Mouse (Mus musculus) myocyte (in vitro differentiated cells): ENCODE measurements around the gene Met.

ENCODE experiments used
- CEBPB ChIP-seq: IDR thresholded peaks from 2 replicates; pipeline ENCODE4 v1.6.1; 2011; ENCODE audit warnings: mild to moderate bottlenecking, moderate library complexity; ENCODE audit not compliant: poor library complexity, insufficient read depth, severe bottlenecking
- E2F4 ChIP-seq: IDR thresholded peaks from one replicate; pipeline ENCODE4 v1.6.1; 2011; ENCODE audit warnings: mild to moderate bottlenecking, control low read depth, moderate library complexity; ENCODE audit not compliant: insufficient read depth
- MAX ChIP-seq: IDR thresholded peaks from one replicate; pipeline ENCODE4 v1.6.1; 2011; ENCODE audit warnings: low read depth, mild to moderate bottlenecking, control low read depth
- MYOG ChIP-seq, 3 experiments: IDR thresholded peaks; one replicate each; pipeline ENCODE4 v1.6.1; 2011; ENCODE audit warnings: control low read depth in 2 of 3, low read depth in 2 of 3, mild to moderate bottlenecking in 2 of 3; ENCODE audit not compliant: insufficient read length in 2 of 3, control insufficient read depth in 1 of 3, insufficient read depth in 1 of 3
- POLR2A ChIP-seq: IDR thresholded peaks from one replicate; pipeline ENCODE4 v1.6.1; 2011; ENCODE audit warnings: low read depth, mild to moderate bottlenecking, control low read depth, moderate library complexity; ENCODE audit not compliant: insufficient read length
- POLR2AphosphoS2 ChIP-seq: IDR thresholded peaks from one replicate; pipeline ENCODE4 v1.6.1; 2011; ENCODE audit warnings: low read depth, control low read depth; ENCODE audit not compliant: insufficient read length
- REST ChIP-seq: IDR thresholded peaks from one replicate; pipeline ENCODE4 v1.6.1; 2011; ENCODE audit warnings: mild to moderate bottlenecking, control low read depth, moderate library complexity; ENCODE audit not compliant: insufficient read depth, insufficient read length
- SRF ChIP-seq: IDR thresholded peaks from one replicate; pipeline ENCODE4 v1.6.1; 2011; ENCODE audit warnings: low read depth; ENCODE audit not compliant: control insufficient read depth, insufficient read length
- TCF12 ChIP-seq: IDR thresholded peaks from one replicate; pipeline ENCODE4 v1.6.1; 2011; ENCODE audit warnings: mild to moderate bottlenecking, control low read depth; ENCODE audit not compliant: poor library complexity, insufficient read depth, severe bottlenecking
- TCF3 ChIP-seq: IDR thresholded peaks from one replicate; pipeline ENCODE4 v1.6.1; 2011; ENCODE audit warnings: low read depth, control low read depth; ENCODE audit not compliant: insufficient read length
- USF1 ChIP-seq: IDR thresholded peaks from one replicate; pipeline ENCODE4 v1.6.1; 2011; ENCODE audit warnings: low read depth, mild to moderate bottlenecking, control low read depth, moderate library complexity

DNA sequence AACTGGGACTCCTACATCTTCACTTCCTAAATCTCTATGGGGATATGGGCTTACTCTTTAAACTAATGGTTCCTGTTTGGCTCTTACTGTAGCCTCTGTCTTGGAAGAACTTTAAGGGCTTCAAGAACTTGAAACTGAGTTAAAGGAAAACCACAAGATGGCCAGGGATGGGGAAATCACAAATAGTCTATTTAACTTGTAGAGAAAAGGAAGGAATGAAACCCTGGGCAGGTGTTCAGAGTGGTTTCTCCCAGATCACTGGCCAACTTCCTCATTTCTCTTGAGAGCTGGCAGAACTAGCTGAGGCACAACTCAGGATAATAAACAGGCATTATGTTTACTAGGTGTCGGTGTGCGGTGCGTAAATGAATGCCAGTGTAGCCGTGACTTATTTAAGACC lies 17.5 kb downstream of the Met start:
- TF ChIP-seq MYOG (IDR thresholded peaks at IDR 0.05; ENCODE audit: control insufficient read depth in 1 of 3, insufficient read depth in 1 of 3, insufficient read length in 2 of 3, low read depth in 2 of 3) (no peak), POLR2A (no peak), E2F4 (no peak), SRF (no peak), REST (no peak), CEBPB (no peak), USF1 (no peak), TCF3 (no peak), TCF12 (no peak), POLR2AphosphoS2 (no peak), MAX (no peak)
